Mouse (Mus musculus): Measurements from ENCODE around the gene Fgf12. TPM values are rescaled to one million over a fixed set of nuclear protein-coding genes. Genes with fewer than 3 reads are reported as not detected.

The Fgf12 gene
- polyA plus RNA-seq, 1 experiment from 2014 or later: 9.9 TPM

DNA sequence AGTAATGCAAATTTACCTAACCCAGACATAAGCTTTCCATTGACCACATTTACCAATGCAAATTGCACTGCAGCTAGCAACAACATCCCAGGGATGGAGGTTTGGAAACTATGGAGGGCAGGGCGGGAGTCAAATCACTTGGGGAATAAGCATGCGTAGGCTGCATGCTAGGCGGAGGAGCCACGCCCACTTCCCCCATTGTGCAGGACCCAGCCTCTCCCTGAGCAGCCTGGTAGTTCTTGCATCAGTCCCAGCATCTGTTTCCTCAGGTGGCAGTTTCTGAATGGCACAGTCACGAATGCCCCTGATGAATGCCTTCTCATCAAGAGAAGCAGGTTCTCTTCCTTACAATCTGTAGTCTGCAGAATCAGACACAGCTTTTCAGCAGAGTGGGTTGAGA is 241.5 kb downstream of the Fgf12 start:
- H3K9ac ChIP-seq: no peak overlapping the region
- 25% methylated on average over 5 of the region's 5 CpGs for WGBS
- H3K9me3 ChIP-seq (replicated peaks): no peaks in the 10 kb centered on the region
- ATAC-seq (ENCODE audit: low FRiP score): no peak
- peaks cover 4% of the 10 kb centered on the region; the same call in 1 of the 2 replicates for H3K4me1 ChIP-seq
- H3K36me3 ChIP-seq: no peaks in the 10 kb centered on the region
- no peak overlapping the region for H3K4me3 ChIP-seq
- H3K4me2 ChIP-seq (replicated peaks): no peak overlapping the region
- H3K27me3 ChIP-seq: no peaks in the 10 kb centered on the region
- no peak overlapping the region for H3K27ac ChIP-seq

DNA sequence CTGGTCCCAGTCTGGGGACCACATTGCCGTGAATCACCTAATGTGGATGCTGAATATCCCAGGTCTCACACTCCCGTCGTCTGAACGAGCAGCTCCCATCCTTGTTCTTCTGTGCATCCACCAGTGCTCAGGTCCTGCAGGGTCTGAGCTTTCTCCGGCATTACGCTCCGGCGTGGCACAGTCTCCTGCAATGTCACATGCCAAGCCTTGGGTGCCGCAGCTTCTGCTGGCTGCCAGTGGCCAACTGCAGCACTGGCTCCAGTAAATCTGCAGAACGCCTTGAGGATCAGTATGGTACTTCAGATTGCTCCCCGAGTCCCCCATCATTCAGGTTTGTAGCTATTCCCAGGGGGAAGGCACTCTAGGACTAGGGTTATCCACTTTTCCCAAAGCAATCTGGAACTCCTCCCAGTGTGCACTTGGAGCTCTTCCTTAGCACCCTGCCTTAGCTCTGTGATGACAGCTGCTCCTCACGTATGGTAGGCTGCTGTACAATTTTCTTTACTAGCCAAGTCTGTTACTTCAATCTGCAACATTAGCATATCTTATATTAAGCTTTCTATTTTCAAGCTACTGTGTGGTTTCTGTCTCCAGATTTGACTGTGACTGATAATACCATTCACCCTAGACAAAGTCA is 254.8 kb downstream of the Fgf12 start:
- Histone ChIP-seq H3K4me2 (replicated peaks) (no peak overlapping the region), H3K4me1 (no peaks in the 10 kb centered on the region), H3K9me3 (replicated peaks) (no peaks in the 10 kb centered on the region), H3K27ac (no peak overlapping the region), H3K9ac (no peak overlapping the region), H3K27me3 (no peaks in the 10 kb centered on the region), H3K36me3 (no peaks in the 10 kb centered on the region), H3K4me3 (no peak overlapping the region)
- no peak for ATAC-seq (ENCODE audit: low FRiP score)
- 91% methylated on average over 12 of the region's 12 CpGs for WGBS

DNA sequence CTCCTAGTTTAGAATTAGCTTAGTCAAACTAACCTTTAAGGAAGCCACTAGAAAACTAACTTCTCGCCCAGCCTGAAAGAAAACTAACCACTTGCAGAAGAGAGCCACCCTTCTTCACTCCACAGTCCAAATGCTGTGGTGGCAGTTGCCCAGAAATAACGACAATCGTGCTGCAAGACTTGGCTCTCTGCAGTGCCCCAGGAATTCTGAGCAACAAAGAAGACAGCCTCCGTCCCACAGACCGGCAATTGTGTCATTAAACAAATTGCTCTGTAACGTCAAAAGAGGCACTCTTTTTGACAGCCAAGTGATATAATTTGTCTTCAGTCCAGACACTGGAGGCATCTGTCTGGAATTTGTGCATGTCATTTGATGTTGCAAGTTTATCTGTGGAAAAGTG is 261.2 kb downstream of the Fgf12 start:
- Histone ChIP-seq H3K27me3 (peaks cover 4% of the 10 kb centered on the region; the same call in 1 of the 2 replicates), H3K36me3 (no peaks in the 10 kb centered on the region), H3K27ac (no peak overlapping the region), H3K4me3 (no peak overlapping the region), H3K9ac (no peak overlapping the region), H3K4me2 (replicated peaks) (no peak overlapping the region), H3K4me1 (no peaks in the 10 kb centered on the region), H3K9me3 (replicated peaks) (no peaks in the 10 kb centered on the region)
- 29% methylated on average over 6 of the region's 6 CpGs for WGBS
- no peak for ATAC-seq (ENCODE audit: low FRiP score)

DNA sequence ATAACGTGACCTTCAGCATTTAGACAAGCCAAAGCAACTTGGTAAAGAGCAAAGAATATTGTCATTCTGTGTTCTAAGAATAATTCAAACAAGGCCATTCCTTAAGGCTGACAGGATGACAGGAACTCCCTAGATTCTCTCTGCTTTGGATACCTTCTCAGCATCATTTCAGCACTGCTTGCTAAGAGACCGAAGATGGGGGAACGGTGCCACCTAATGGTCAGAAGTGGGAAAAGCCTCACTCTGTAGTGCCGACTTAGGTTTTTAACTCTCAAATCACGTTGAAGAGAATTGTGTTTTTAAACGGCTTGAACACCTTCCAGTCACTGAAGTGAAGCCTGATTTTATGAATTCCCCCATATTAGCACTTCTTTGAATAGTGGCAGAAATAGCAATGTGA is 262.4 kb downstream of the Fgf12 start:
- H3K4me2 ChIP-seq (replicated peaks): no peak overlapping the region
- no peaks in the 10 kb centered on the region for H3K4me1 ChIP-seq
- ATAC-seq (ENCODE audit: low FRiP score): peak; percentile 91
- H3K9ac ChIP-seq: no peak overlapping the region
- H3K27me3 ChIP-seq: peaks cover 4% of the 10 kb centered on the region; the same call in 1 of the 2 replicates
- no peaks in the 10 kb centered on the region for H3K36me3 ChIP-seq
- WGBS: 11% methylated on average over 6 of the region's 6 CpGs
- H3K4me3 ChIP-seq: no peak overlapping the region
- no peak overlapping the region for H3K27ac ChIP-seq
- no peaks in the 10 kb centered on the region for H3K9me3 ChIP-seq (replicated peaks)

DNA sequence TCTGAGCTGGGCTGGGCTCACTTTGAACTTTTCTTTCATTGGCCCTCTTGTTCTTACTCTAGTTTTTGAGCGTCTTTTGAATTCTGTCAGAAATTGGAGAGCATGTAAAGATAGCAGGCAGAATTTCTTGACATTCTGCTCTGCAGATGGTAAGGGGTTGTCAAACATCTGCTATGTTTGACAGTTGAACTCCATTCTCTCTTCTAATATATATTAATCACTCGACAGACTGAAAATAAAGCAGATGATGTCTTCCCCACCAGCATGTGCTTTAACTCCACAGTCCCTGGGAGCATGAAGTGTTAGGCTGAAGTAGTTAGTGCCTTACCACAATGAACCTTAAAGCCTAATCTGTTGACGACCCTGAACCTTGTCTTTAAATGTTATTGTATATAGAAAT is 267.9 kb downstream of the Fgf12 start:
- no peaks in the 10 kb centered on the region for H3K4me1 ChIP-seq
- no peak overlapping the region for H3K4me2 ChIP-seq (replicated peaks)
- H3K9me3 ChIP-seq (replicated peaks): no peaks in the 10 kb centered on the region
- H3K27ac ChIP-seq: no peak overlapping the region
- ATAC-seq (ENCODE audit: low FRiP score): no peak
- WGBS: 86% methylated on average over 3 of the region's 3 CpGs
- no peaks in the 10 kb centered on the region for H3K36me3 ChIP-seq
- no peak overlapping the region for H3K4me3 ChIP-seq
- no peaks in the 10 kb centered on the region for H3K27me3 ChIP-seq
- H3K9ac ChIP-seq: no peak overlapping the region

DNA sequence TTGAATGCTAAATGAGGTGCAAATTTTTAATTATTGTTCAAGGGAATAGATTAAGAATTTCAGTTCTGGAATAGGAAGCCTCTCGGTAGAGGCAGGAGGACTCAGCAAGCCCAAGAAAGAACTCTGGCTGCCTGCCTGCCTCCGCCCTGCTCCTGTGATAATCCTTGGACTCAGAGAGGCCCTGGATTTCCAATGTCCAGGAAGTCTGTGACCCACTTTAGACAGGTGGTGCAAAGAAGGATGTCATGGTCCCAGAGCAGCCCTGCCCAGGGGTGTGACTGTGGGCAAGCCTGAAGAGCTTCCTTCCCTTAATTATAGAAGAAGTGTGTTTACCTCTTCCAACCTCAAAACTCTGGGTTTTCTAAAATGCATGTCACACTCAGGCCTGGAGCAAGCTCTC is 273.8 kb downstream of the Fgf12 start:
- WGBS: 95% methylated on average over 2 of the region's 2 CpGs
- Histone ChIP-seq H3K27me3 (no peaks in the 10 kb centered on the region), H3K36me3 (no peaks in the 10 kb centered on the region), H3K4me1 (no peaks in the 10 kb centered on the region), H3K9ac (no peak overlapping the region), H3K4me3 (no peak overlapping the region), H3K9me3 (replicated peaks) (no peaks in the 10 kb centered on the region), H3K4me2 (replicated peaks) (no peak overlapping the region), H3K27ac (no peak overlapping the region)
- no peak for ATAC-seq (ENCODE audit: low FRiP score)

DNA sequence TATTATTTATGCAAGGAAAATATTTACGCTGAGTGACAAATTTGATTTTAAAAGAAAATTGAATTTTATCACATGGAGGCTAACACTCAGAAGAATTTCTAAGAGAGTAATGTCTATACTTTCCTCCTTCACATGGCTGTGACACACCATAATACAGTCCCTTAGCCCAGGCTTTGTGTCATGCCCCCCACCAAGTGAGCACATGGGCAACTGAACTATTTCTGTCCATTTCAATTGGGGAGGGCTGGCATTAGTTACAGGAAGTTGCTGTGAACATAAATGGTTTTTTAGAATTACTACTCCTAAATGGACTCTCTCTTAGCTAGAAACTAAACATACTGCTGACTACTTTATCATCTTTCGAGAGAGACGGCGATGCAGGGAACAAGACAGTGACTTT is 276.2 kb downstream of the Fgf12 start:
- Histone ChIP-seq H3K4me2 (replicated peaks) (no peak overlapping the region), H3K9ac (no peak overlapping the region), H3K9me3 (replicated peaks) (no peaks in the 10 kb centered on the region), H3K27me3 (no peaks in the 10 kb centered on the region), H3K4me3 (no peak overlapping the region), H3K4me1 (no peaks in the 10 kb centered on the region), H3K36me3 (no peaks in the 10 kb centered on the region), H3K27ac (no peak overlapping the region)
- 96% methylated on average over 4 of the region's 4 CpGs for WGBS
- no peak for ATAC-seq (ENCODE audit: low FRiP score)

DNA sequence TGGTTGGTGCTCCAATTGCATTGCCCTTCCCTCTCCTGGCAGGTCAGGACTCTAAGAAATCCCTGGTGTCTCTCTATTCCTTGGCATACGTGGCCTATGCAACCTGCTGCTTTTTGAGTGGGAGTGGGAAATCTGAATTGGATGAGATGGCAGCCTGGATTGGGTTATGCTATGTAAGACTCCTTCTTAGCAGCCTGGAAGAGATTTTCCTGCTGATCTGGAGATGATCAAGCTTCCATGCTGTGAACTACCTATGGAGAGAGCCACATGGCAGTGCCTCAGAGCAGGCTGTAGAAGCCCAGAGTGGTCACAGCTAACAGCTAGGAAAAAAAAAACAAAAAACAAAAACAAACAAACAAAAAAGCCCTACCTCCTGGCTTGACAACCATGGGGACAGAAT is 277.3 kb downstream of the Fgf12 start:
- no peaks in the 10 kb centered on the region for H3K9me3 ChIP-seq (replicated peaks)
- no peak overlapping the region for H3K4me3 ChIP-seq
- no peaks in the 10 kb centered on the region for H3K27me3 ChIP-seq
- no peak for ATAC-seq (ENCODE audit: low FRiP score)
- H3K27ac ChIP-seq: no peak overlapping the region
- H3K4me1 ChIP-seq: no peaks in the 10 kb centered on the region
- H3K36me3 ChIP-seq: no peaks in the 10 kb centered on the region
- no peak overlapping the region for H3K9ac ChIP-seq
- WGBS: 75% methylated on average over 1 of the region's 1 CpGs
- H3K4me2 ChIP-seq (replicated peaks): no peak overlapping the region

DNA sequence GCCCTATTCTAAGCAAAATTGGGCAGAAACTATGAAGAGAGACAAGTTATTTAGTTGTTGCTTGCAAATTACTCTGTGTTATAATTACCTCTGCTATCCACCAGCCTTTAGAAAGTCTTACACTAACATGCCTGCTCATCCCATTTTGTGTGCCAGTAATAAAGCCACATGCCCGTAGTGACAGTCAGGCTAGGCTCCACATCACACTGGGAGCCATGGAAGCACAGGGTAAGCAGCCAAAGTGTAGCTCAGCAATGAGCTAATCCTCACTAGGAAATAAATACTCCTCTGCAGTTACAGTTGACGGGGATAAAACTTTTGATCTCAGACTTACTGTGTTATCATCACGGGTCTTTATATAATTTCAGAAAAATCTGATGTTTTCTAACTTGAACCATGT is 298.0 kb downstream of the Fgf12 start:
- ATAC-seq (ENCODE audit: low FRiP score): no peak
- Histone ChIP-seq H3K4me3 (no peak overlapping the region), H3K36me3 (no peaks in the 10 kb centered on the region), H3K9me3 (replicated peaks) (no peaks in the 10 kb centered on the region), H3K9ac (no peak overlapping the region), H3K27me3 (no peaks in the 10 kb centered on the region), H3K4me1 (no peaks in the 10 kb centered on the region), H3K27ac (no peak overlapping the region), H3K4me2 (replicated peaks) (no peak overlapping the region)
- 83% methylated on average over 3 of the region's 3 CpGs for WGBS

DNA sequence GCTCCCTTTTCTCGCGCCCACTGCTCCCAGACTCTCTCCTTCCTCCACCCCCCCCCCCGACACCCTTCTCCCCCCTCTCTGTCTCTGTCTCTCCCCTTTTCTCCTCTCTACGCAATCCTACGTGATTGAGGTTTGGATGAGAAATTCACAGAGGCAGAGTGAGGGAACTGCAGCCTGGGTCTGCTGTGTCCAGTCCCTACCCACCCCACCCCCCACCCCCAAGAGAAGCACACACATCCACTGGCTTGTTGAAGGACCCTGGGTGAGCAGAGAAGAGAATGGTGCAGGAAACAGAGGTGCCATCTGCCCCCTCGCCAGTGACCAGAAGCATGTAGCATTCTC is 305.8 kb downstream of the Fgf12 start:
- peak overlapping the region; percentile 75 for H3K27ac ChIP-seq
- H3K36me3 ChIP-seq: no peaks in the 10 kb centered on the region
- peak; percentile 51 for ATAC-seq (ENCODE audit: low FRiP score)
- H3K4me1 ChIP-seq: peaks cover 13% of the 10 kb centered on the region; the same call in 1 of the 2 replicates
- H3K9ac ChIP-seq: peak overlapping the region; percentile 80
- H3K4me2 ChIP-seq (replicated peaks): peak overlapping the region; percentile 96
- H3K9me3 ChIP-seq (replicated peaks): no peaks in the 10 kb centered on the region
- H3K27me3 ChIP-seq: peaks cover 24% of the 10 kb centered on the region
- WGBS: 0% methylated on average over 6 of the region's 6 CpGs
- H3K4me3 ChIP-seq: peak overlapping the region; percentile 78

DNA sequence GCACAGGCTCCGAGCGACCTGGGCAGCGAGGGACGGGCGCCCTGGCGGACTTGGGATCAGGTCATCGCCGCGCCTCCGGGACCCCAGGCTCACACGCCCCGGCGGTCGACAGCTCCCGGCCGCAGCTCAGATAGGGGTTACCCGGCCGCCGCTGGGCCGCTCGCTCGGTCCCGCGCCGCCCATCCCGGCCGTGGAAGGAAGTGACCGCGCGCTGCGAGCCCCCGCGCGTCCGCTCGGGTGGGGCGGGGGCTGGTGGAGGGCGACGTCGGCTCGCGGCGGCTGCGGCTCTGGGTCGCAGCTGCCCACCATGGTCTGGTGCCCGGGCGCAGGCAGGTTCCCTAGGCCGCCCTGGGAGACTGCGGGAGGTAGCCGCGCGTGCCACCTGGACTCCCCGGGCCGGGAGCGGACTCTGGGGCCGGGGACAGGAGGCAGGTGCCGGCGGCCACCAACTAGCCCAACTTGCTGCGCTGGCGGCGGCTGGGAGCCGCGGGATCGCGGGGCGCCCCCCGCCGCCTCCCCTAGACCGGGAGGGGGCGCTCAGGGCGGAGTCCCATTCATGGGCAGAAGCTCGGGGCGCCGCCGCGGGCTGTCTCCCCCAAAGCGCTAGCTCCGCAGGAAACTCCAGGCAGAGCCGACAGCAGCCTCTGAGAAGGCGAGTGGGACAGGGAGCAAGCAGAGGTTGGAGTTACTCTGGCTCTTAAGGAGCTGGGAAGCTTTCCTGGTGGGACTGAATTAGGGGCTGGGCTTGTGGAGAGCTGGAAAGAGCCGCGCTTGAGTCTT is 306.3 kb downstream of the Fgf12 start:
- H3K4me3 ChIP-seq: peak overlapping the region; percentile 78
- under 1% methylated on average over 69 of the region's 82 CpGs for WGBS
- peak overlapping the region; percentile 75 for H3K27ac ChIP-seq
- no peaks in the 10 kb centered on the region for H3K9me3 ChIP-seq (replicated peaks)
- peak overlapping the region; percentile 96 for H3K4me2 ChIP-seq (replicated peaks)
- no peaks in the 10 kb centered on the region for H3K36me3 ChIP-seq
- H3K9ac ChIP-seq: peak overlapping the region; percentile 80
- H3K27me3 ChIP-seq: peaks cover 24% of the 10 kb centered on the region
- peak; percentile 83 for ATAC-seq (ENCODE audit: low FRiP score)
- peaks cover 13% of the 10 kb centered on the region; the same call in 1 of the 2 replicates for H3K4me1 ChIP-seq

DNA sequence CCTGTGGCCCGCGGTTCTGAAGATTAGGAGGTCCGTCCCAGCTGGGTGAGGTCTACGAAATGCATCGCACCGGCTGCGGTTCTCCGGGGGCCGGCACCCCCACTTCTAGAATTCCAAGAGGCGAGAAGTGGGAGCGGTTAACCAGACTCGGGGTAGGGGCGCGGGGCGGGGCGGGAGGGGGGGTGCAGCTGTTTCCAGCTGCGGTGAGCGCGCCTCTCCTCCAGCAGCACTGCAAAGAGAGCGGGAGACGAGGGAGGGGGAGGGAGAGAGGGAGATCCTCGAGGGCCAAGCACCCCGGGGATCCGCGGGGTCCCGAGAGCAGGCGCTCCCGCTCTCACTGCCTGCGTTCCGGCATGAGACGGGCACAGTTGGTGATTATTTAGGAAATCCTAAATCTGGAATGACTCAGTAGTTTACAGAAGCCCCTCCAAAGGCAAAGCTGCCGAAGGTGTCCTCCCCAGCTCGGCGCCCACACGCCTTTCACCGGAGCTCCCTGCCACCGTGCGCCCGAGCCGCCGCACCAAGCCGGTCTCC is 307.0 kb downstream of the Fgf12 start:
- Histone ChIP-seq H3K9ac (peak overlapping the region; percentile 80), H3K4me1 (peaks cover 13% of the 10 kb centered on the region; the same call in 1 of the 2 replicates), H3K4me2 (replicated peaks) (peak overlapping the region; percentile 96), H3K27ac (peak overlapping the region; percentile 75), H3K27me3 (peaks cover 24% of the 10 kb centered on the region), H3K9me3 (replicated peaks) (no peaks in the 10 kb centered on the region), H3K36me3 (no peaks in the 10 kb centered on the region), H3K4me3 (peak overlapping the region; percentile 78)
- ATAC-seq (ENCODE audit: low FRiP score): peak; percentile 71
- WGBS: under 1% methylated on average over 41 of the region's 42 CpGs
